Mouse (Mus musculus) brain, adult 2 months (tissue): ENCODE measurements at regions not wholly inside any gene's neighbourhood (a gene's known extent, or its start where the extent isn't known, plus 50 kb on each side); places are given as distances from the start of the nearest gene placed in this dataset.

Experiments used
- DNase-seq: peaks from one replicate; pipeline ENCODE4 v3.0.0; 2011; ENCODE audit warnings: low read depth, low spot score

DNA sequence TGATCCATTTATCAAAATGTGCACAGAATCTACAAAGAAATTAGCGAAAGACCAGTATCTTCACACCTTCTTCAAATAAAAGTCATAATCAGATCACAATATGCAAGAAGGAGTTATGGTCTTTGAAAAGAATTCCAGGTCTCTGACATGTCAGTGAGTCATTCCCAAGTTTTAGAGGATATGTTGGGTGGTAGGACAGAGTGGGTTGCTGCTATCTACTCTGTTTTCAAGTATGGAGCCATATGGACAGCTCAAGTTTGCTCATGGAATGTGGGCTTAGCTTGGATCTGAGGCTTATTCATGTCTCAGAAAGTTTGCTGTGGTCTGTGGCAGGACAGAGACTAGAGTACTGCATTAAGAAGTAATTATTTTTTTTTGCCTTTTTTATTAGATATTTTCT lies 657.0 kb downstream of the Inhba start:
- peak; percentile 66 for DNase-seq

DNA sequence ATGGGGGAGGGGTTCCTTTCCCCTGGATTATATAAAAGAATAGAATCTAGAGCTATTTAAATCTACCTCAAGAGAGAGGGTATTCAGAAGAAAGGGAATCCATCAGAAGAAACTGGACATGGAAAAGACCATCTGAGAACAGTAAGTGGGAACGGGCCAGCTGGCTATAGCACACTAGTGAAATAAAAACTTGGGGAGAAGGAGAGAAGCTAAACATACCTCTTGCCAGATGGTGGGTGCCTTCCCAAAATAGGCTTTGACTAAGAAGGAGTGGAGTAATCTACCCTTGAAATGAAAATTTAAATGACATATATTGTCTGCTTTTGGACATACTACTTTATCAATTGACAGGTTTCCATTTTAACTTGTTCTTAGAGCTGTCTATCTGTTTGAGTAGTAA lies 657.6 kb downstream of the Inhba start:
- peak; percentile 79 for DNase-seq

GRCm38 (mm10) chr13:16670047-16670733 lies 658.5 kb downstream of the Inhba start:
- DNase-seq = no peak

DNA sequence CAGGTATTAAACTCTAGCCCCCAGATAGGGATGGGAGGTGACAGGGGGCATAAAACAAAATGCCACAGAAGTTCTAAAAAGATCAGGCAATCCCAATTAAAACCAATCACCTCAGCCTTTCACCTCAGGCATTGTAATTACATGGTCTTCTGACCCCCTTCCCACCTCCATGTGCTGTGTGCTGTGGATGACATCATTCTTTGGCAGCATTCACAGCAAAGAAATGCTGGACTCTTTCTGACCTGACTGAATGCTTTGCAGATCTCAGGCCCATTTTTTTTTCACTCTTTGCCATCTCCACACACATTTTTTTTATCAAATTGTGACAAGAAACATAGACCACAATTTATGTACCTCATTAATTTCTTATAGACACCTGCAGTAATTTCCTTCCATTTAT lies 659.1 kb downstream of the Inhba start:
- DNase-seq = no peak

DNA sequence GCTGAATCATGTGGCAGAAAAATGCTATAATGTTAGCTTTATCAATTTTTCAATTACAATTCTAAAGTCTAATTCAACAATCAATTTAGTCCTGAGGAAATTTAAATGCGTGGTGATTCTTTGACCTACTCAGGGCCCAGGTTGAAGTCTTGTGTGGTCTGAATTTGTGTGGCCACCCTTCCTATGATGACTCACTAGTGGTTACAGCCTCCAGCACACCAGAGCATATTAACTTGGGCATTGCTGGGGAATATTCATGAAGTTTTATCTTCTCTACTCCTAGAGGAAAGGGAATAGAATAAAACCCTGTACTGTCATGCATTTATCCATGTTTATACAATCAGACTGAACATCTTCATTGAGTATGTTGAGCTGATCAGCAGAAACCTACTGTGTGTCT lies 665.2 kb downstream of the Inhba start:
- DNase-seq = no peak

DNA sequence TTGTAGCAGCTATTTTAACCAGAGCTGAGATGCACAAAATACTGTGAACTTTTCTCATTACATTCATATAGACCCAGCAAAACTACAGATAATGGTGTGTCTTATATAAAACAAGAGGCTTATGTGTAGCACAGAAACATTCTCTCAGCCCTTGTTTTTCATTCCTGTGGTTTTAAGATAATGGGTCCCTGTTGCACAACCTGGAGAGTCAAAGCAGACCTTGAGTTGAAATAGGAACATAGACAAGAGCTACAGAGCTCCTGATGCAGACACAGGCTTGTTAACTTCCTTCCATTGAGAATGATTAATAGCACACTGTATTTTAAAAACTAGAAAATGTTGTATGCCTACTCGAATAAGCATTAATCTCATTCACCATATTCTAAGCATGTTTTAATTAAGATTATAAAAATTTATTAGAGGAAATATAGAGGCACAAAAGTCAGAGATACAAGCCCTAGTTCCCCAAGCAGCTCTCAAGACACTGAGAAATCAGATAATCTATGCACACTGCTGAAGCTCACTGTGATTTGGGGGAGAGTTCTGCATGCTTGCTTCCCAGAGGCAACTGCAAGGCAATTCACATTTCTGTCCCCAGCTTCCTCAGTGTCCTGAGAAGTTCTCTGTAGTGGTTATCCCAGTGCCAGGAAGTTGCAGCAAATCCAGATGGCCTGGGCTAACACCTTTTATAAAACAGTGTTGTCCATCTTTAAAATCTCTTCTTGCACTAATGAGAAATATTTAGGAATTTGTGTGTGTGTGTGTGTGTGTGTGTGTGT lies 666.8 kb downstream of the Inhba start:
- DNase-seq = no peak

- no peak for DNase-seq
Observed at GRCm38 (mm10) chr13:16694201-16694600, 682.5 kb downstream of the Inhba start.

- DNase-seq = no peak
Observed at GRCm38 (mm10) chr13:16700934-16701333, 689.3 kb downstream of the Inhba start.

- DNase-seq = no peak
Observed at GRCm38 (mm10) chr13:16702138-16702537, 690.5 kb downstream of the Inhba start.

GRCm38 (mm10) chr13:16705217-16706104 lies 693.8 kb downstream of the Inhba start:
- DNase-seq = no peak

GRCm38 (mm10) chr13:16706105-16706442 lies 694.4 kb downstream of the Inhba start:
- DNase-seq = no peak

- DNase-seq = no peak
Observed at GRCm38 (mm10) chr13:16715296-16715960, 703.8 kb downstream of the Inhba start.

DNA sequence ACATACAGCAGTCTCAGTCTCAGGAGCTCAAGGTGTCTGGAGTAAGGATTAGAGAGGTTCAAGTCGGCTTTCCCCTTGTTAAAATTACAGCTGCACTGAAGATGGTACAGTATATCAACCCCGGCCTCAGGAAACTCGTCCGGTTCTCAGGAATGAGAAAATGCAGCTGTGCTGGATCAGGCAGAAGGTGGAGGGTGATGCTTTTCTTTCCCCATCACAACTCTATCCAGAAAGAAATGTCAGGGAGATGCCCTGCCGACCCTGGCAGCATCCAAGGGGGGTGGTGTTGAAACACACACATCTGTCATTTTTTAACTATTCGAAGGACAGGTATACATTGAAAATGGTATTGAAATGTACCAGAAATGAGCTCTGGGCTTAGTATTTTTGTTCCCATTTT lies 704.7 kb downstream of the Inhba start:
- no peak for DNase-seq

DNA sequence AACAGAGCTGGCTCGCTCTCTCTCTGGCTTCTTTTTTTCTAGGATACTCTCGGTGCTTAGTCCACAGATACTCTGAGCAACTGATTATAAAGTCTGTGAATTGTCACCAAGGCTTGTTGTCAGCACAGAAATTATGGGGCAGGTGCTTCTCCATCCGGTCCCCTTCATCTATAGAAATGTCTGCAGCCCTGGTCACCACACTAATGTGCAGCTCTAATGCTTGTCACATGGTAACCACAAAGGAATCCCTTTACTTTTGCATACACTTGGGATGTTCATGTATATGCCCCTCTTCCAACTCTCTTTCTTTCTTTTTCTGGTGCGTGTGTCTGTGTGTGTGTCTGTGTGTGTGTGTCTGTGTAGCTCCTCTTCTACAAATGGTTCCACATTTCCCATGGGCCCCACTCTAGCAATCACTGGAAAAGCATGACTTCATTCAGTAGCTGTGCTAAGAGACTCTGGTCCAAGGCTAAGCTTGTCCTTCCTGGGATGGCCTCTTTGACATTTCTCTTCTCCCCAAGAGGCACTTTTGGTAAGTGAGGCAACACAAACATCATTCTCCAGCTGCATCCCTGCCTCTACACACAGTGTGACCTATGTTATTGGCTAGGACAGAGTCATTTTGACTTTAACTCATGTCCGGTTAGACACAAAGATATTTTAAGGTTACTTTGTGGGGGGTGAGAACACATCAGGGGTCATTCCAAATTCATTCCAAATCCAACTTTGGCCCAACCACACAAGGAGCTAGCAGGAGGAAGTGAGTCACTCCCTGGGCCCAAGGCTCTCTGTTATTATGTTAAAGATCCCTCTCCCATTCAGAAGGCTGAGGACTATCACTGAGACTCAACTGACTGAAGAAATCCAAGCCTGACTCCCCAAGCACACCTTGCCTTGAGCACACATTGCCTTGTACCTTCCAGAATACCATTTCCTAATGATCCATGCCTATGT lies 705.4 kb downstream of the Inhba start:
- DNase-seq = no peak

GRCm38 (mm10) chr13:16720090-16720489 lies 708.4 kb downstream of the Inhba start:
- no peak for DNase-seq

- DNase-seq = no peak
Observed at GRCm38 (mm10) chr13:16725350-16725749, 713.7 kb downstream of the Inhba start.

GRCm38 (mm10) chr13:16738313-16738712 lies 726.7 kb downstream of the Inhba start:
- peak; percentile 64 for DNase-seq

DNA sequence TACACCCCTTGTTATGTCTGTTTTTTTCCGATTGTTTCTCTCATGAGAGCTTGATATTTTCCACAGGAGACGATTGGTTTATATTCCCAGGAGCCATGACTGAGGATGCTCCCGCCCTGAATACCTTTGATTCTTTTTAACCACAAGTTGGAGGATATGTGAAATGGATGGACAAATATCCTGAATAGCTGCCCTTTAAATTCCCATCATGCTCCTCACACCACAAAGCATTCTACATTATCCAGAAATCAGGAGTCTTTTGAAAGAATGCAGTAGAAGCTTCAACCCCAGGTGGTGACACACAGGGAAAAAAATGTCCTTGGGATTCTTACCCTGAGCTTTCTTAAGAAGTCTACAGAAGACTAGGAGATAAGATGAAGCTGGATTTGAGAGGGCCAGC lies 727.9 kb downstream of the Inhba start:
- no peak for DNase-seq

DNA sequence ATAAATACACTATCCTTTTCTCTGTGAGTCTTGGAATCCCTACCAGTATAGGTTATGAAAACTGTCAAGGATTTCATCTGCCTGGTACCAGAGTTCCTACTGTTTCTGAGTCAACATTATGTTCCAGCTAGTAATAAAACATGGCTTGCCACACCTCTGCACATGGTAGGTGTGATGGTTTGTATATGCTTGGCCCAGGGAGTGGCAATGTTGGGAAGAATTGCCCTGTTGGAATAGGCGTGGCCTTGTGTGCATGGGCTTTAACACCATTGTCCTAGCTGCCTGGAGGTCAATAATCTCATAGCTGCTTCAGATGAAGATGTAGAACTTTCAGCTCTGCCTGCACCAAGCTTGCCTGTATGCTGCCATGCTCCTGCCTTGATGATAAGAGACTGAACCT lies 732.6 kb downstream of the Inhba start:
- DNase-seq = no peak

DNA sequence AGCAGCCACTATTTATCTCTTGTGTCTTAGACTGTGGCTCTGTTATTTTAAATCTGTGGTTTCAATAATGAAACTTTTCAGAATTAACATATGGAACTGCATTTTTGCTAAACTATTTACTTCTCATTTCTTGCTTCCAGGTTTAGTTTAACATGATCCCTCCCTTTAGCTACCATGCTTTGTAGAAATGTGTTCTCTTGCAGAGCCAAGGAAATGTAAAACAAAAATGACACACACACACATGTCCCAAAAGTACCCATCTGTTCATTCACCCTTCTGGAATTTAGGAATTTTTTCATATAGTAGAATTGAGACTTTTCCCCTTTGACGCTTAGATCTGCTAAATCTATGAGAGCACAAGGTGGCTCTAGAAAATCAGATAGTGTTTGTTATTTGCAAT lies 734.0 kb downstream of the Inhba start:
- peak; percentile 15 for DNase-seq

DNA sequence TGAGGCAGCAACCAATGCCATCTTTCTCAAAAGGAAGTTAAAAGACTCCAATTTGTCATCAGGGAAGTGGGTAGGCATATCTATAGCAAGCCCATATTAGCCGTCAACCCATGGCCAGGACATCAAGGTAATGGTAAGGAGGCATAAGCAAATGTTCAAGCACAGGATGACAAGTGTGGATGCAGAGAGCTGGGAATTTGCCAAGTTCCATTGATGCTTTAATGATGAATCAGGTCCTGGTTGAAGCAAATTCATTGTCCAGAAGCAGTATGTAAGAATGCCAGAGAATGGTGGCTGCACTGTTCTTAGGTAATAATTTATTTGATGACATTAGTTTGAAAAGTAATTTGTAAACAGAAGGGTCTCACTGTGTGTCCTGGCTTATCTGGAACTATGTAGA lies 734.8 kb downstream of the Inhba start:
- DNase-seq = no peak
